Mouse (Mus musculus): ENCODE results near the gene Tmem170b. TPM values are rescaled to one million over a fixed set of nuclear protein-coding genes. Genes with fewer than 3 reads are reported as not detected.

The Tmem170b gene
- 11.6 and 12.1 TPM in 2 replicates for polyA plus RNA-seq (2015; fragmentation: Nextera tagmentation; extraction: Ambion mirVana)

GRCm38 (mm10) chr13:41605099-41606010, at the start of gene Tmem170b:
TSS of gene Tmem170b (plus strand) at chr13:41605907.
- H3K4me1 ChIP-seq (ENCODE audit: insufficient read depth, low read depth, low read length): no peaks in the 10 kb centered on the region
- H3K36me3 ChIP-seq (ENCODE audit: insufficient read depth, low read length): no peaks in the 10 kb centered on the region
- TF ChIP-seq EP300 (IDR thresholded peaks at IDR 0.05) (no peak), CTCF (IDR thresholded peaks at IDR 0.05) (peak; percentile 17; the same call in 1 of the 2 replicates)
- ATAC-seq: peak; percentile 99
- peak within 1 kb of the TSS; percentile 79 for H3K4me2 ChIP-seq (replicated peaks; ENCODE audit: low read depth, low read length)
- DNase-seq (ENCODE audit: low spot score): peak; percentile 98
- peak within 1 kb of the TSS; percentile 98 for H3K4me3 ChIP-seq (ENCODE audit: low read depth, low read length)
- peak within 1 kb of the TSS; percentile 88 for H3K9ac ChIP-seq (replicated peaks; ENCODE audit: low read depth)
- H3K27me3 ChIP-seq (replicated peaks; ENCODE audit: insufficient read depth, low read length): no peaks in the 10 kb centered on the region
- H3K9me3 ChIP-seq (ENCODE audit: low read length): no peaks in the 10 kb centered on the region
- WGBS: under 1% methylated on average over 44 of the region's 87 CpGs
- peak within 1 kb of the TSS; percentile 92 for H3K27ac ChIP-seq (ENCODE audit: low read length)

- Histone ChIP-seq H3K27ac (ENCODE audit: low read length) (no peak overlapping the region), H3K4me3 (ENCODE audit: low read depth, low read length) (no peak overlapping the region), H3K9me3 (ENCODE audit: low read length) (no peaks in the 10 kb centered on the region), H3K27me3 (replicated peaks; ENCODE audit: insufficient read depth, low read length) (no peaks in the 10 kb centered on the region), H3K36me3 (ENCODE audit: insufficient read depth, low read length) (no peaks in the 10 kb centered on the region), H3K4me2 (replicated peaks; ENCODE audit: low read depth, low read length) (no peak overlapping the region), H3K9ac (replicated peaks; ENCODE audit: low read depth) (no peak overlapping the region), H3K4me1 (ENCODE audit: insufficient read depth, low read depth, low read length) (no peaks in the 10 kb centered on the region; the same call in 1 of the 2 replicates)
- no peak for TF ChIP-seq CTCF (IDR thresholded peaks at IDR 0.05)
- TF ChIP-seq EP300 (IDR thresholded peaks at IDR 0.05): no peak
- ATAC-seq (no peak), DNase-seq (ENCODE audit: low spot score) (no peak)
- WGBS: 79% methylated on average over 4 of the region's 4 CpGs
Measured at GRCm38 (mm10) chr13:41561024-41561423, 44.7 kb upstream of the Tmem170b start.

- Histone ChIP-seq H3K36me3 (ENCODE audit: insufficient read depth, low read length) (no peaks in the 10 kb centered on the region), H3K4me3 (ENCODE audit: low read depth, low read length) (no peak overlapping the region), H3K4me2 (replicated peaks; ENCODE audit: low read depth, low read length) (no peak overlapping the region), H3K27me3 (replicated peaks; ENCODE audit: insufficient read depth, low read length) (no peaks in the 10 kb centered on the region), H3K4me1 (ENCODE audit: insufficient read depth, low read depth, low read length) (peaks cover 10% of the 10 kb centered on the region; the same call in 1 of the 2 replicates), H3K9me3 (ENCODE audit: low read length) (no peaks in the 10 kb centered on the region), H3K27ac (ENCODE audit: low read length) (peak overlapping the region; percentile 6; the same call in 1 of the 2 replicates), H3K9ac (replicated peaks; ENCODE audit: low read depth) (no peak overlapping the region)
- TF ChIP-seq EP300 (IDR thresholded peaks at IDR 0.05) (no peak), CTCF (IDR thresholded peaks at IDR 0.05) (no peak)
- ATAC-seq: no peak
- DNase-seq (ENCODE audit: low spot score): no peak
- WGBS: 71% methylated on average over 3 of the region's 3 CpGs
Measured at GRCm38 (mm10) chr13:41568421-41568820, 37.3 kb upstream of the Tmem170b start.

GRCm38 (mm10) chr13:41568926-41569325, 36.8 kb upstream of the Tmem170b start:
- no peaks in the 10 kb centered on the region for H3K36me3 ChIP-seq (ENCODE audit: insufficient read depth, low read length)
- peak overlapping the region; percentile 8 for H3K27ac ChIP-seq (ENCODE audit: low read length)
- peak; percentile 92 for DNase-seq (ENCODE audit: low spot score)
- H3K4me2 ChIP-seq (replicated peaks; ENCODE audit: low read depth, low read length): no peak overlapping the region
- ATAC-seq: peak; percentile 82
- H3K27me3 ChIP-seq (replicated peaks; ENCODE audit: insufficient read depth, low read length): no peaks in the 10 kb centered on the region
- H3K9ac ChIP-seq (replicated peaks; ENCODE audit: low read depth): no peak overlapping the region
- peaks cover 10% of the 10 kb centered on the region; the same call in 1 of the 2 replicates for H3K4me1 ChIP-seq (ENCODE audit: insufficient read depth, low read depth, low read length)
- 32% methylated on average over 8 of the region's 8 CpGs for WGBS
- H3K9me3 ChIP-seq (ENCODE audit: low read length): no peaks in the 10 kb centered on the region
- no peak overlapping the region for H3K4me3 ChIP-seq (ENCODE audit: low read depth, low read length)
- peak; percentile 92 for TF ChIP-seq EP300 (IDR thresholded peaks at IDR 0.05)
- no peak for TF ChIP-seq CTCF (IDR thresholded peaks at IDR 0.05)

- ATAC-seq (no peak), DNase-seq (ENCODE audit: low spot score) (no peak)
- WGBS: 23% methylated on average over 3 of the region's 3 CpGs
- Histone ChIP-seq H3K36me3 (ENCODE audit: insufficient read depth, low read length) (no peaks in the 10 kb centered on the region), H3K4me2 (replicated peaks; ENCODE audit: low read depth, low read length) (no peak overlapping the region), H3K27me3 (replicated peaks; ENCODE audit: insufficient read depth, low read length) (no peaks in the 10 kb centered on the region), H3K27ac (ENCODE audit: low read length) (peak overlapping the region; percentile 8; the same call in 1 of the 2 replicates), H3K9me3 (ENCODE audit: low read length) (no peaks in the 10 kb centered on the region), H3K9ac (replicated peaks; ENCODE audit: low read depth) (no peak overlapping the region), H3K4me1 (ENCODE audit: insufficient read depth, low read depth, low read length) (peaks cover 10% of the 10 kb centered on the region; the same call in 1 of the 2 replicates), H3K4me3 (ENCODE audit: low read depth, low read length) (no peak overlapping the region)
- no peak for TF ChIP-seq EP300 (IDR thresholded peaks at IDR 0.05)
- TF ChIP-seq CTCF (IDR thresholded peaks at IDR 0.05): no peak
Measured at GRCm38 (mm10) chr13:41569776-41570175, 35.9 kb upstream of the Tmem170b start.
